Comparison of ENCODE assay signal across 7 mouse cellular contexts in genomic region chr4:135266987-135267386, GRCm38 (mm10). TPM values are rescaled to one million over a fixed set of nuclear protein-coding genes. Genes with fewer than 3 reads are reported as not detected.
DNase-seq lines count a peak whose midpoint lies in the region; ATAC-seq and TF ChIP-seq lines count a peak whose summit lies in the region.

No protein-coding gene starts in this region.

- no peak overlapping the region for H3K9ac ChIP-seq in embryonic facial prominence, embryonic 12.5 days
- no peak overlapping the region; the same call in 1 of the 2 replicates for H3K9ac ChIP-seq in intestine, postnatal 0 days (ENCODE audit: low read depth, low read length)

- intact Hi-C loops in left cerebral cortex, postnatal 25 days (cut with DNase I) = no loop called here

- peak overlapping the region; percentile 21; the same call in 1 of the 2 replicates for H3K4me2 ChIP-seq in embryonic facial prominence, embryonic 12.5 days (replicated peaks)
- peak overlapping the region; percentile 40 for H3K4me2 ChIP-seq in intestine, postnatal 0 days (replicated peaks; ENCODE audit: low read depth)

- DNase-seq in heart, adult 18-20 months = peak; percentile 72 to 86
- peak; percentile 68 for DNase-seq in lung, postnatal 10 days
- no peak for DNase-seq in ovary, postnatal 36 days (ENCODE audit: low spot score)
- no peak for DNase-seq in urinary bladder, postnatal 4 days (ENCODE audit: low spot score in 2 of 2)
- DNase-seq in left cerebral cortex, postnatal 25 days (ENCODE audit: low spot score in 2 of 2) = no peak

- H3K4me1 ChIP-seq in embryonic facial prominence, embryonic 12.5 days = peaks cover 46% of the 10 kb centered on the region
- no peaks in the 10 kb centered on the region for H3K4me1 ChIP-seq in intestine, postnatal 0 days (replicated peaks; ENCODE audit: control insufficient read depth, insufficient read depth, low read length)

- H3K9me3 ChIP-seq in embryonic facial prominence, embryonic 12.5 days = no peaks in the 10 kb centered on the region
- no peaks in the 10 kb centered on the region for H3K9me3 ChIP-seq in intestine, postnatal 0 days (ENCODE audit: control insufficient read depth)

- no peak for ATAC-seq in embryonic facial prominence, embryonic 12.5 days (ENCODE audit: insufficient number of reproducible peaks, insufficient read depth, low FRiP score, low TSS enrichment)
- no peak for ATAC-seq in intestine, postnatal 0 days

- no peaks in the 10 kb centered on the region for H3K27me3 ChIP-seq in embryonic facial prominence, embryonic 12.5 days
- H3K27me3 ChIP-seq in intestine, postnatal 0 days (replicated peaks; ENCODE audit: control insufficient read depth, insufficient read depth, low read length) = no peaks in the 10 kb centered on the region

- TF ChIP-seq CTCF in intestine, postnatal 0 days (IDR thresholded peaks at IDR 0.05; ENCODE audit: low read depth) = no peak

- peaks cover 11% of the 10 kb centered on the region; the same call in 1 of the 2 replicates for H3K36me3 ChIP-seq in embryonic facial prominence, embryonic 12.5 days
- H3K36me3 ChIP-seq in intestine, postnatal 0 days (ENCODE audit: control insufficient read depth, insufficient read depth) = 0 out of 2 replicates have a peak, but pooled peaks cover 2% of the 10 kb centered on the region

- WGBS in embryonic facial prominence, embryonic 12.5 days = 62% methylated on average over 9 of the region's 9 CpGs
- 72% methylated on average over 9 of the region's 9 CpGs for WGBS in intestine, postnatal 0 days

- no peak overlapping the region for H3K27ac ChIP-seq in embryonic facial prominence, embryonic 12.5 days
- 0 out of 2 replicates have a peak overlapping the region, but pooled peaks have one; percentile 7 for H3K27ac ChIP-seq in intestine, postnatal 0 days (ENCODE audit: low read depth, low read length)

- H3K4me3 ChIP-seq in embryonic facial prominence, embryonic 12.5 days = peak overlapping the region; percentile 13; the same call in 1 of the 2 replicates
- H3K4me3 ChIP-seq in intestine, postnatal 0 days (ENCODE audit: low read depth, low read length) = no peak overlapping the region

RNA-seq across cellular contexts. Expression of gene Clic4, which starts 5.6 kb away (rescaled TPM):
- polyA plus RNA-seq in embryonic facial prominence, embryonic 12.5 days (2016; fragmentation: Nextera tagmentation; extraction: Ambion mirVana) = 171 and 176 TPM in 2 replicates
- 100 to 1,000 TPM; 253 to 258 TPM for total RNA-seq in heart, adult 18-20 months (2021)
- polyA plus RNA-seq in intestine, postnatal 0 days (2015; fragmentation: Nextera tagmentation; extraction: Ambion mirVana) = 66.9 and 67.9 TPM in 2 replicates
- total RNA-seq in left cerebral cortex, postnatal 25 days (2021) = 10 to 100 TPM; 31.8 to 34.1 TPM

Comparison
In these comparisons a context has a peak if more than half of its experiments do, and no peak if none do; other contexts are left out.
1. DNase-seq: peak in heart, adult 18-20 months (2 of 2) and lung, postnatal 10 days (single experiment); none in ovary, postnatal 36 days (single experiment), urinary bladder, postnatal 4 days (0 of 2) and left cerebral cortex, postnatal 25 days (0 of 2).
2. RNA of gene Clic4, which starts 5.6 kb away (total RNA-seq): 253 to 258 TPM in heart, adult 18-20 months; 31.8 to 34.1 TPM in left cerebral cortex, postnatal 25 days; every median in the first group is over 4 times any median in the second.